Mouse (Mus musculus) liver, embryonic 14 days (tissue): ENCODE measurements around the gene Pcmtd2. TPM values are rescaled to one million over a fixed set of nuclear protein-coding genes. Genes with fewer than 3 reads are reported as not detected.

Experiments
- polyA plus RNA-seq: library from polyadenylated mRNA; depleted of rRNA; stranded (reverse); fragments of >200 nt; gene quantifications from 2 replicates; pipeline ENCODE4 v1.2.3, GENCODE M21; 2012; rRNA removed

The Pcmtd2 gene
- polyA plus RNA-seq: 9.6 and 10.7 TPM in 2 replicates

DNA sequence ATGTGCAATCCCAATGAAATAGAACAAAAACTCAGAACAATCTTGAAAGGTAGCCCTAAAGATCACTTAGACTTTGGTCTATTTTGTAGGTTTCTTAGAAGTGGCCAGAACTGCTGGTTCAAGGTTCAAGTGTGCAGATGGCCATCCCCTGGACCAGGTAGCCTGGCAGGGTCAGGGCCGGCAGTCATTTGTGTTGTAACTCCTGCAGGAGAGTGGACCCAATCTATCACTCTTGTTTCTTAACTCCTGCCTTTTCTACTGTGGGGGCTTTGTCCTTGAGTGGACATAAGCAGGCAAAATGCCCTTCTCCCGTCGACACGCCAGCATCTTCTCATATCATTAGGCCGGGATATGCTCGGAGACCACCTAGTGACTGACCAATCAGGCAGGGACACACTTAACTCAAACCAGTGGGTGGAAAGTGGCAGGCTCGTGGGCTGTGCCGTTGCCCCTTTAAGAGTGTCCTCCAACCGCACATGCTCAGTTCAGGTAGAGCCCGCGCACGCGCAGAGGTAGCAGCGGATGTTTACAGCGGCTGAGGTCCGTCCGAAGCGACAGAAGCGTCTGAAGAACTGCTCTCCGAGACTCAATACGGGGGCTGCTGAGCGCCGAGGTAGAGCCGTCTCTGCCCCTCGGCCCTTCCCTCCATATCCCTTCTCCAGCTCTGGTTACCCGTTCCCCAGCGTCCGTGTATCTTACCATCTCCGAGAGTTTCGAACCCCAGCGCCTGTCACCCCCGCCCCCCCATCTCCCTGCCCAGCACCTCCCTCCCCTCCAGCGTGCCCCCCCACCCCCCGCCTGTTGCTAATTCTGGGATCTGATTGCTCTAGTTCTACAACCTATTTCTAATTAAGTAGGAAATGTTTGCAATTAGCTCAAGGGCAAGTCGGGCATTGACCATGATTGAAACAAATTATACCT lies at the start of gene Pcmtd2:
Gene Pcmtd2 (plus strand): TSS at position 483 of the 921 bp plus-strand sequence.

GRCm38 (mm10) chr2:181863791-181864535 lies 26.3 kb downstream of the Pcmtd2 start, which contains the start of gene Polr3k:
Gene Polr3k, plus strand, starts transcription at chr2:181864337.

Other genes starting within 250 kb of the Pcmtd2 start
- gene Prpf6, start 246.0 kb upstream of the Pcmtd2 start, polyA plus RNA-seq: 16.7 and 17.2 TPM in 2 replicates
- 9.4 and 10.4 TPM in 2 replicates for gene Zfp512b, start 245.1 kb upstream of the Pcmtd2 start, polyA plus RNA-seq
- 1.3 and 1.4 TPM in 2 replicates for gene Samd10, start 238.6 kb upstream of the Pcmtd2 start, polyA plus RNA-seq
- gene Gm29797, start 180.8 kb upstream of the Pcmtd2 start, polyA plus RNA-seq: not detected in 2 replicates
- gene Sox18, start 166.2 kb upstream of the Pcmtd2 start, polyA plus RNA-seq: 3.7 and 5.7 TPM in 2 replicates
- 3.2 and 3.4 TPM in 2 replicates for gene Tcea2, start 157.5 kb upstream of the Pcmtd2 start, polyA plus RNA-seq
- 17.2 and 17.9 TPM in 2 replicates for gene Rgs19, start 143.9 kb upstream of the Pcmtd2 start, polyA plus RNA-seq
- gene Lkaaear1, start 139.4 kb upstream of the Pcmtd2 start, polyA plus RNA-seq: not detected in 2 replicates
- 0.07 and 0.15 TPM in 2 replicates for gene Oprl1, start 122.8 kb upstream of the Pcmtd2 start, polyA plus RNA-seq
- gene Myt1, start 74.5 kb upstream of the Pcmtd2 start, polyA plus RNA-seq: 0.01 and 0.02 TPM in 2 replicates
- gene Polr3k, start 26.5 kb downstream of the Pcmtd2 start, polyA plus RNA-seq: 14.3 and 15.8 TPM in 2 replicates
- not detected in 2 replicates for gene Gm14496, start 153.3 kb downstream of the Pcmtd2 start, polyA plus RNA-seq